Mouse (Mus musculus): ENCODE measurements around the gene Scamp2.

GRCm38 (mm10) chr9:57568500-57568899 lies 7.8 kb downstream of the Scamp2 start:
- no peak for TF ChIP-seq EP300 (IDR thresholded peaks at IDR 0.05; ENCODE audit: low read depth)
- TF ChIP-seq CTCF (IDR thresholded peaks at IDR 0.05; ENCODE audit: low read depth), result no peak

Measured in liver, embryonic 14.5 days (tissue).